Mouse (Mus musculus) A20 (cell line): ENCODE results near the gene Slamf7.

Experiments
- DNase-seq: peaks from one replicate; pipeline ENCODE4 v3.0.0-alpha.2; 2011; ENCODE audit warnings: low read depth, low spot score

Slamf7 gene

DNA sequence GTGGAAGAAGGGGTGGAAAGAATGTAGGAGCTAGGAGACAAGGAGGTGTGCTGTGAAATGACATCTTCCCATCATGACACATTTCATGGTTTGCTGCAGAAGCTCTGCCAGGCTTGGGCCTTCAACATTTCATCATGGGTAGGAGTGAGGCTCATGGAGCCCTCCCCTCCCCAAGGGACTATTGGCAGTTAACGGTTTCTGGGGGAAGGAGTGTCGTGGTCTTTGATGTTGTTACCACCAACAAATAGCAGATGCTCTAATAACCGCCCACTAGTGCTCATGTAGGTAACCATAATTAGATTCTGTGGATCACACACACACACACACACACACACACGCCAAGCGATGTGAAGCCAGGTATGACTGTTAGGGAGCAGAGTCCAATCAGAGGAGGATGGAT lies at the start of gene Slamf7:
Gene Slamf7 (minus strand): TSS at position 302 of the 400 bp plus-strand sequence.
- DNase-seq: no peak

DNA sequence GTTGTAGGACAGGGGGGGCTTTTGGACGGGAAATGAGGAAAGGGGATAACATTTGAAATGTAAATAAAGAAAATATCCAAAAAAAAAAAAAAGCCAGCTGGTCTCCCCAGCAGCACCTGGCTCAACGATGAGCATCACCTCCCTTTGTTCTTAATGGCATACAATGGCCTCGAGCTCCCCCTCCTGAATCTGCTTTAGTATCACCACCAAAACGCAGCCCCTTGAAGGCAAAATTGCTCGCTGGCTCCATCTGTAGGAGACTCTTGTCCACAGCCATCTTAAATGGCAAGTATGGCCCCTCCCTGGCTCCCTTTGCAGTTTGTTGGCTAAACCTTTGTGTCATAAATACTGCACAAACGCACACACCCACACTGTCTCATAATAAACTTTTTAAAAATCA lies 46.1 kb upstream of the Slamf7 start:
- peak; percentile 88 for DNase-seq

GRCm38 (mm10) chr1:171693918-171694317 lies 41.1 kb upstream of the Slamf7 start:
- DNase-seq: no peak

DNA sequence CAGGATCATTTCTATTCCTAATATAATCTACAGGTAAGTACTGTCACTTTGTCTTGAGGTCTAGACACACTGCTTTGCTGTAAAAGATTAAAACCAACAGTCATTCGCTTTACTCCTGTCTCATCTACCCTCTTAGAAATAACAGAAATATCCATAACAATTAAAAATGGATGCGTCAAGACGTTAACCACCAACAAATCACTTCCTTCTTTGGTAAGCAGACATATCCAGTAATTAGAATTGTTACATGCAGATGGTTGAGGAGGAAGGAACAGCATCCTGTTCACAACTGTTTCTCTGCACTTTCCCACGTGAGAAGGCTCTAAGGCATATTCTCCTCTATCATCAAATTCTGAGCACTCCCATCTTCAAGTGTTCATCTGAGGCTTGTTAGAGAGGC lies 34.5 kb upstream of the Slamf7 start:
- no peak for DNase-seq

DNA sequence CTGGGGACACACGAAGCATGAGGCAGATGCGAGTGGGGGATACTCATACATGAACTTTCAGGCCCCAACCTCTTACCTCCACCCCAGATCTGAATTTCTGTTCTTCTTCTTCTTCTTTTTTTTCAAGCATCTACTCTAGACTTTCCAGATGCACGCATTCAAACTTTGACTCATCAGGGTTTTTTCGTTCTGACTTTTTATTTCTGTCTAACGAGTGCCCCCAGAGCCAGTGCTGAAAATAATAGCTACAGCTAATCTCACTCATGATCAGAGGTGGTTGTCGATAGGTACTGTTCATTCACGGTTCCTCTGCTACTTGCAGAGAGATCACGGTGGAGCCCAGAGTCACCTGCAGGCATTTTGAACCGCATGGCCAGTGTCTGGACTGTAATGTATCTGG lies 32.1 kb upstream of the Slamf7 start:
- peak; percentile 86 for DNase-seq

GRCm38 (mm10) chr1:171681531-171682299 lies 28.9 kb upstream of the Slamf7 start, which contains the start of gene Cd48:
TSS of gene Cd48 (plus strand) at chr1:171682009.
- DNase-seq: peak; percentile 82

- DNase-seq: peak; percentile 72
These were observed 28.2 kb upstream of the Slamf7 start for GRCm38 (mm10) chr1:171681009-171681408.

- DNase-seq: no peak
These were observed 24.9 kb upstream of the Slamf7 start for GRCm38 (mm10) chr1:171677721-171678120.

DNA sequence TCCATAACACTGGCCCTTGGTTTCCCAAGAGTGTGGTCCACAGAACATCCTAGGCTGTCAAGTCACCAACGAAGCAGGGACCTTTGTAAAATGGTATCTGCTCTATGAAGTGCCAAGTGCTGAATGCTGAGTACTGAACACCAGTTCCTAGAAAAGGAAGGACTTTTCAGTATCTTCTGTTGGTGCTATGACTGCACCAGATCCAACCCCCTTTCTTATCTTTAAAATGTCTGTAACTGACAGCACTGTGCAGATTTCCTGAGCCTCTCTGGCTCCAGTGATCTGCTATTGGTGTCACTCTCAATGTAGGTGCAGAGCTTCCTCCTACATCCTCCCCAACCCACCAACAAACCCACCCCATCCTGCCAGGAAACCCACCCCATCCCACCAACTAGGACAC lies 21.6 kb upstream of the Slamf7 start:
- no peak for DNase-seq

DNA sequence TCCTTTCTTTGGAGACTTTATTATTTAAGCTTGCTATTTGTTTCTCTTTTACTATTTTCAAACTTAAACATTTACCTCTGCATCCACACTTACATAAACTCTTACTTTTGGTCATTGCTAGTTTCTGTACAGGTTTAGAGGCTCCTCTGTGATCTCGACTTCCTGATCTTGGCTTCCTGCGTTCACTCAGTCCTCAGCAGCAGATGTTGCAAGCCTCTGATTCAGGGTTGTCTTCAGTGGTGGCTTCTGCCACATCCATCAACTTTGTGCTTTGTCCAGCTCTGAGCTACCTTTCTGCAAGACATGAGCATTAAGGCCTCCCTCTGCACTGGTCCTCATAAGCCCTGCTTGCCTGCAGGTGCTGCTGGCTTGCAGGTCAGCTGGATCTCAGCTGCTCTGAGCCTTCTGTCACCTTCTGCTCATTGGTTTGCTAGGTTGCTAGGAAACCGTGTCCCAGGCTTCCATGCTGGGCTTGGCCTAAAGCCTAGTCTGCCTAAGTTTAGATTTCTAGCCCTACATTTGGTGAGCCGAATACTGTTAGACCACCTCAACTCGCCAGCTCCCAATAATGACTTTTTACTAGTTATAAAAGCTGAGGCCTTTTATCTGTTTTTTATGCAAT lies 20.1 kb upstream of the Slamf7 start:
- DNase-seq: no peak

DNA sequence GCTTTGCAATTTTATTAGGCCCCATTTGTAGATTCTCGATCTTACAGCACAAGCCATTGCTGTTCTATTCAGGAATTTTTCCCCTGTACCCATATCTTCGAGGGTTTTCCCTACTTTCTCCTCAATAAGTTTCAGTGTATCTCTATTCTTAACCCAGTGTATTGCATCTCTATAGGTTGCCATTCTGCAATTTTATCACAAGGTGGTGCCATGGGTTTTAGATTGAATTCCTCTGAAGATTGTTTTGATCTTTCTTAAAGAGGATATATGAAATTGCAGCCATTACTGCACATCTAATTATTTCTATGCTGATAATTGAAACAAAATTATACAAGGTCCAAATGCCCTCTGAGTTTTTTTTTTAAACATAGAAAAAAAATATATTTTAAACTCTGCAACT lies 19.6 kb upstream of the Slamf7 start:
- DNase-seq: peak; percentile 45

DNA sequence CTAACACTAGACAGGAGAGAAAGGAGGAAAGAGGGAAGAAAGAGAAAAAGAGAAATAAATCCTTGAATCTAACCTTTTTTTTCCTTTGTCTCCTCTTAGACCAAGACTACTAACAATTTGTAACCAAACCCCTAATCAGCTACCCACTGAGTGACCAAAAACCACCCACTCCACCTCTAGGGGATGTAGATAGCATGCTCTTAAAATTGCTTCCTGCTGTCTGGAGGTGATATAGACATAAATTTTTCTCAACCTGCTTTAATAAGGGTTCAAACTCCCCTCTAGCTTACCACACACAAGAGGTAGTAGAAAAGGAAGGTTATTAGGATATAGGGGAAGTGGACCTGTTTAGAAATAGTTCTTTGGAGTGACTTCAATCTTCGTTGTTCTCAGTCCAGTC lies 14.3 kb upstream of the Slamf7 start:
- no peak for DNase-seq

DNA sequence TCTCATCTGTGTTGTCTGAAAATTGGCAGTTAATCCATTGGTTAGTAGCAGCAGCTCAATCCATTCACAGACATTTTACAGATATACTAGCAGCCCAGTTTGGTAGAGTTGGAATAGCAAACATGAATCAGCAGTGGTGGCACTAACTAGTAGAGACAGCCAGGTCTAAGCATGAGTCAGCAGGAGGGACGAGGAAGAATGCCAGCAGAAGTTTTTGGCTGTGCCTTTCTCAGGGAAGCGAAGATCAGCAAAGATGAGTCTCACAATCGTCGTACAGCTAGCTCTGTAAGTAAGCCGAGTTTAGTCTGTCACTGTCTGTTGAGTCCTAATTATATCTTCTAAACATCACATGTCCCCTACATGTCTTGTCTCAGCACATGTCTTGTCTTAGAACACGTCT lies 13.5 kb upstream of the Slamf7 start:
- DNase-seq: no peak

DNA sequence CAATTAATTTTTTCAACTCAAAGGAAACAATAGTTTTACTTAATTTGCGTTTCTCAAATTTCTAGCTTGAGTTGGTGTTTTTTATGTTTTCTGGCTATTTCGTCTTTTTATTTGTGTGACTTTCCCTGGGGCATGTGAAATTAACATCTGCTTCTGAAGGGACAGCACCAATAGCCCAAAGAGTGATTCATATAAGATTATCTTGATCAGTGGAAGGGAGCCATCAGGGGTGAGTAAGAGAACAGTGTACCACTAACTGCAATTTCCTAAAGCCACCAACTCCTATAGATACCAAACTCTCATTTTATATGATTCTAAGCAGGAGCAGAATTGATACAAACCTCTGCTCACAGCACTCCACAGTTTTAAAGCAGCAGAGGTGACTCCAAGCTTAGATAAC lies 10.9 kb upstream of the Slamf7 start:
- DNase-seq: no peak

DNA sequence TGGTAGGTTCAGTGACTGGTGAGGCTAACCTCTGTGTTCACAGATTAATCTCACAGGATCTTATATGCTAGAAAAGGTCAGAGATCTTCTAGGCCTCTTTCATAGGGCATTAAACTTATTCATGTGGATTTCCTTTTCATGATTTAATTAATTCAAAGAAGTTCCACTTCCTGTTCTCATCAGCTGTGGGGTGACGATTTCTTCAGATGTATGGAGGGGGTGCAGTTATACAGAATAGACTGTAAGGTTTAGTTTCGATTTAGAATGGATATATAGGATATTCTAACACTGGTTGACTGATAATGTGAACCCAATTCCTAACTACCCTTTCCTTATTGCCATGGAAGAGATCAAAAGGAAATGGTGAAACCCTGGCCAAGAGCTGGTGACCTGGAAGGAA lies 8.6 kb upstream of the Slamf7 start:
- DNase-seq: no peak

- DNase-seq: no peak
These were observed 7.6 kb upstream of the Slamf7 start for GRCm38 (mm10) chr1:171660423-171660822.

DNA sequence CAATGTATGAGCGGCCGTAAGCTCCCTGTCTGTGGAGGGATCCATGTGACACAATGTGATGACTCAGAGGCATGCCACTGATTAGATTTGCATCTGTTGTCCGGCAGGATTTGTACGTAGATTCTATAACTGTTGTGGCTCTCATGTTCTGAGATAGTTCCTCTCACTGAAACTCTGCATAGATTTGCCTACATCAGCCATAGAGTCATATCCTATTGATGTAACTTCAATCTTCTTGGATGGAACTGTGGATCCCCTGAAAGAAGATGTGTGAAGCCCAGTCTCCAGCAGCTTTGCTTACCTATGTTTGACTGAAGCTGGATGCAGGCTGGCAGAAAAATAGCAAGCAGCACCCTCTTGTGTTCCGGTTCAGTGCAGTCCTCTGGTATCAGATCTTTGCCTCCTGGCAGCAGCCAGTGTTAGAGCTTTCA lies 5.7 kb upstream of the Slamf7 start:
- peak; percentile 75 for DNase-seq

DNA sequence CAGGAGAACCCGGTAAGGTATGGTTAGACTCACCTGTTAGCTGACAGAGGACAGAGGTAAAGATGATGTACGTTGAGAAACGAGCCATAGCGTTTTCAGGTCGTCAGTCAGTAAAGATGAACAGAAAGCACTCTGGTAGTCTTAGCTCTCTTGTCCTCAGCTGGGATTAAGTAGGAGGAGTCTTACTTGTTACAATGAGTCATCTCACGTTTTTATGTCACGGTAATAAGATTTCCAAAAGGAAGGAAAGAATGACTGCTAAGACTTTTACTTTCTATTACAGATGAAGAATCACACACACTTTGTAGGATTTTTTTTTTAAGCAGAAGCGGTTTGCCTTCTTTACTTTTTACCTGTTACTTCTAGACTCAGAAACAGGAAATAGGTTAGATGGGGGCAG lies 4.0 kb downstream of the Slamf7 start:
- DNase-seq: peak; percentile 81

GRCm38 (mm10) chr1:171647716-171648115 lies 5.1 kb downstream of the Slamf7 start:
- DNase-seq: peak; percentile 91

GRCm38 (mm10) chr1:171646429-171646940 lies 6.3 kb downstream of the Slamf7 start:
- peak; percentile 75 for DNase-seq

- DNase-seq: peak; percentile 41
These were observed 9.2 kb downstream of the Slamf7 start for GRCm38 (mm10) chr1:171643612-171644011.

DNA sequence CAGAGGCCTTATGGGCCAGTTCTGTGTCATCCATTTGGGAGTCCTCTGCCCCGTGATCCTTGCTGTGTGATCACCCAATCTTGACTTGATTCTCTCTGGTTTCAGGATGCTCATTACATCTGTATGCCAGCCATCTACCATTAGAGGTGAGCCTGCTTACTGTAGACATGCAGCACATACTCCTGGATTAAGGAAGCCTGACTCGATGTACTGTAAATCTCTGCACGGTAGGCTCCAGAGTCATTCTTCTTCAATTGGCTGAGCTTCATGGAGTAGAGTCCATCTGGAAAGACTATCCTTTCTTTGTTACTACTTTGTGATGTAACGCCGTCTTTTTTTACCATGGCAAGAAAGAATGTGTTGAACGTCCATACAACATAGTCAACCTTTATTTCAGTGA lies 12.0 kb downstream of the Slamf7 start:
- DNase-seq: no peak

DNA sequence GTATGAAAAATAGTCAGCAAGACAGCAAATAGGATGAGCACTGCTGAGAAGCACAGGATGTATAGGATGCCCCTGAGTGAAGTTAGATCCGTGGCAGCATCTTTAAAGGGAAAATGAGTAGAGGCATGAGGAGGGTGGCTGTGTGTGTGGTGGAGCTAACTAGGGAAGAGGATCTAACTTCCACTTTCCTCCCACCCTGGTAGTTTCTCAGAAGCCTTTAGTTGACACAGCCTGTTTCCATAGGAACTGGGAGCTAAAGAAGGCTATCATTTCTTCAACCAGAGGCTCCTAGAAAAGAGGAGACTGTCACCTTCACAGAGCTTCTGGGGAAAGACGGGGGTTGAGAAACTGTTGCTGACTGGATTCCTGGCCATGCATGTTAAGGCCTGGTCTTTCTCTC lies 14.1 kb downstream of the Slamf7 start:
- no peak for DNase-seq
